Mouse (Mus musculus) embryonic fibroblast, embryonic 13.5 days (primary cell): ENCODE data around the gene Arhgap10.

ENCODE experiments used
- CTCF ChIP-seq: IDR thresholded peaks from 2 replicates; pipeline ENCODE4 v1.5.1; 2011; ENCODE audit warnings: mild to moderate bottlenecking, control low read depth, low read length, moderate library complexity, borderline replicate concordance; ENCODE audit not compliant: insufficient read depth
- POLR2A ChIP-seq: IDR thresholded peaks from 2 replicates; pipeline ENCODE4 v1.6.1; 2011; ENCODE audit warnings: low read depth, mild to moderate bottlenecking, control low read depth, low read length, moderate library complexity

- no peak for TF ChIP-seq POLR2A
- TF ChIP-seq CTCF, result no peak
Measured at GRCm38 (mm10) chr8:77239462-77239861, 278.3 kb downstream of the Arhgap10 start.
